Mouse (Mus musculus) liver, postnatal 0 days (tissue): ENCODE data around the gene Gm11985. TPM values are rescaled to one million over a fixed set of nuclear protein-coding genes. Genes with fewer than 3 reads are reported as not detected.

Experiments used
- ATAC-seq: fragments of 200-750 bp; cut with Nextera tagmentation; 2 replicates; pipeline ENCODE4 v1.8.0; 2017; ENCODE audit warnings: mild to moderate bottlenecking, moderate library complexity
- DNase-seq: peaks from one replicate; pipeline ENCODE4 v3.0.0-alpha.2; 2016
- H3K27ac ChIP-seq: fragments of 300-500 bp; sonication (generic); 2 replicates; pipeline ENCODE4 v1.5.1; 2014; ENCODE audit warnings: antibody characterized with exemption, moderate library complexity, mild to moderate bottlenecking, low read depth
- H3K27me3 ChIP-seq: fragments of 300-500 bp; sonication (generic); 2 replicates; pipeline ENCODE4 v1.6.1; 2014; ENCODE audit warnings: low read length, control low read depth, mixed read lengths; ENCODE audit not compliant: insufficient read depth
- H3K36me3 ChIP-seq: fragments of 300-500 bp; sonication (generic); replicated peaks from 2 replicates; pipeline ENCODE4 v1.6.1; 2014; ENCODE audit warnings: mild to moderate bottlenecking, control low read depth, low read length, moderate library complexity, mixed read lengths; ENCODE audit not compliant: insufficient read depth
- H3K4me1 ChIP-seq: fragments of 300-500 bp; sonication (generic); 2 replicates; pipeline ENCODE4 v1.6.1; 2014; ENCODE audit warnings: antibody characterized with exemption, mild to moderate bottlenecking, control low read depth; ENCODE audit not compliant: insufficient read depth
- H3K4me2 ChIP-seq: fragments of 300-500 bp; sonication (generic); 2 replicates; pipeline ENCODE4 v1.6.1; 2014; ENCODE audit warnings: low read depth, mild to moderate bottlenecking, low read length, moderate library complexity, mixed read lengths
- H3K4me3 ChIP-seq: fragments of 300-500 bp; sonication (generic); 2 replicates; pipeline ENCODE4 v1.5.1; 2014; ENCODE audit warnings: low read depth, low read length
- H3K9ac ChIP-seq: fragments of 300-500 bp; sonication (generic); replicated peaks from 2 replicates; pipeline ENCODE4 v1.6.1; 2014; ENCODE audit warnings: mild to moderate bottlenecking, moderate library complexity
- H3K9me3 ChIP-seq: fragments of 300-500 bp; sonication (generic); 2 replicates; pipeline ENCODE4 v1.6.1; 2016; ENCODE audit warnings: mild to moderate bottlenecking, control low read depth, low read length, mixed read lengths
- CTCF ChIP-seq: sonication (generic); IDR thresholded peaks from 2 replicates; pipeline ENCODE4 v1.5.1; 2016; ENCODE audit warnings: antibody characterized with exemption, low read depth
- EP300 ChIP-seq: IDR thresholded peaks from 2 replicates; pipeline ENCODE4 v1.6.1; 2016; ENCODE audit warnings: antibody characterized with exemption, low read depth, mild to moderate bottlenecking
- WGBS: fragments of 180-500 bp; shearing (Covaris S2); extraction: QIAGEN DNeasy Blood & Tissue Kit; methylation state at CpG from one replicate; pipeline ENCODE4 v1.1.7; 2014; ENCODE audit not compliant: insufficient replicate concordance; 5-methylcytosine and 5-hydroxymethylcytosine counted together
- polyA plus RNA-seq: library from polyadenylated mRNA; unstranded; fragments of >200 nt; fragmentation: Nextera tagmentation; extraction: Ambion mirVana; gene quantifications from 2 replicates; pipeline ENCODE4 v1.2.1, GENCODE M21; 2015

The Gm11985 gene
- polyA plus RNA-seq, 1 experiment from 2014 or later, result 0.11 TPM

GRCm38 (mm10) chr11:7133736-7134135, 54.6 kb downstream of the Gm11985 start:
- ATAC-seq (peak; percentile 70), DNase-seq (no peak)
- no peak for TF ChIP-seq EP300
- TF ChIP-seq CTCF, result no peak
- Histone ChIP-seq H3K27ac (peak overlapping the region; percentile 44; the same call in 1 of the 2 replicates), H3K27me3 (no peaks in the 10 kb centered on the region), H3K4me3 (no peak overlapping the region), H3K9me3 (no peaks in the 10 kb centered on the region), H3K36me3 (no peaks in the 10 kb centered on the region), H3K9ac (no peak overlapping the region), H3K4me1 (peaks cover 4% of the 10 kb centered on the region; the same call in 1 of the 2 replicates), H3K4me2 (no peak overlapping the region)
- WGBS, result 56% methylated on average over 5 of the region's 5 CpGs

Other genes with a start within 250 kb of the Gm11985 start
- gene Adcy1, start 125.1 kb downstream of the Gm11985 start, polyA plus RNA-seq, result 0.30 and 0.54 TPM in 2 replicates
- gene Igfbp1, start 9.2 kb upstream of the Gm11985 start, polyA plus RNA-seq, result 1,301 and 1,767 TPM in 2 replicates
- 27.4 and 31.3 TPM in 2 replicates for gene Igfbp3, start 25.4 kb upstream of the Gm11985 start, polyA plus RNA-seq